Mouse (Mus musculus) activated CD4-positive, CD25-positive, alpha-beta regulatory T cell (primary cell): ENCODE data around the gene Cacna1b. TPM values are rescaled to one million over a fixed set of nuclear protein-coding genes. Genes with fewer than 3 reads are reported as not detected.

ENCODE experiments used
- polyA plus RNA-seq, 2 experiments: library from polyadenylated mRNA; unstranded; fragments of 100-300 nt; shearing (Covaris generic); gene quantifications; one replicate each; pipeline ENCODE4 v1.2.1; 2017

Cacna1b gene
- polyA plus RNA-seq, result under 1 TPM; 0.11 to 0.14 TPM

GRCm38 (mm10) chr2:24763115-24763557 is at the start of gene Cacna1b:
Cacna1b (minus strand) TSS chr2:24763152.

Other genes with a start within 250 kb of the Cacna1b start
- 10 to 100 TPM; 41.9 to 42.5 TPM for gene Ehmt1, start 156.5 kb upstream of the Cacna1b start, polyA plus RNA-seq
- gene Arrdc1, start 172.1 kb upstream of the Cacna1b start, polyA plus RNA-seq, result 100 to 1,000 TPM; 190 to 251 TPM
- 10 to 100 TPM; 19.8 to 33.2 TPM for gene Zmynd19, start 186.6 kb upstream of the Cacna1b start, polyA plus RNA-seq
- 10 to 100 TPM; 23.9 to 30.5 TPM for gene Dph7, start 199.2 kb upstream of the Cacna1b start, polyA plus RNA-seq
- 100 to 1,000 TPM in 1 of 2 experiments, 10 to 100 TPM in 1; 80.0 to 119 TPM for gene Mrpl41, start 211.9 kb upstream of the Cacna1b start, polyA plus RNA-seq
- 10 to 100 TPM; 59.0 to 76.4 TPM for gene Pnpla7, start 212.9 kb upstream of the Cacna1b start, polyA plus RNA-seq